Mouse (Mus musculus) lung, postnatal 0 days (tissue): ENCODE data around the gene Qk. TPM values are rescaled to one million over a fixed set of nuclear protein-coding genes. Genes with fewer than 3 reads are reported as not detected.

Experiments used
- ATAC-seq: fragments of 200-750 bp; cut with Nextera tagmentation; 2 replicates; pipeline ENCODE4 v1.8.0; 2017; ENCODE audit warnings: moderate library complexity
- DNase-seq: peaks from one replicate; pipeline ENCODE4 v3.0.0-alpha.2; 2016; ENCODE audit warnings: low spot score
- H3K27ac ChIP-seq: fragments of 300-500 bp; sonication (generic); 2 replicates; pipeline ENCODE4 v1.5.1; 2014; ENCODE audit warnings: antibody characterized with exemption, mild to moderate bottlenecking, low read length, mixed read lengths
- H3K27me3 ChIP-seq: fragments of 300-500 bp; sonication (generic); replicated peaks from 2 replicates; pipeline ENCODE4 v1.6.1; 2014; ENCODE audit warnings: low read length, mixed read lengths; ENCODE audit not compliant: insufficient read depth
- H3K36me3 ChIP-seq: fragments of 300-500 bp; sonication (generic); 2 replicates; pipeline ENCODE4 v1.6.1; 2014; ENCODE audit warnings: low read length, mixed read lengths; ENCODE audit not compliant: insufficient read depth
- H3K4me1 ChIP-seq: fragments of 300-500 bp; sonication (generic); 2 replicates; pipeline ENCODE4 v1.6.1; 2014; ENCODE audit warnings: antibody characterized with exemption, low read depth, low read length, mixed read lengths; ENCODE audit not compliant: insufficient read depth
- H3K4me2 ChIP-seq: fragments of 300-500 bp; sonication (generic); replicated peaks from 2 replicates; pipeline ENCODE4 v1.6.1; 2014; ENCODE audit warnings: low read depth, mild to moderate bottlenecking, low read length, moderate library complexity, mixed read lengths
- H3K4me3 ChIP-seq: fragments of 300-500 bp; sonication (generic); 2 replicates; pipeline ENCODE4 v1.5.1; 2014; ENCODE audit warnings: low read depth, low read length
- H3K9ac ChIP-seq: fragments of 300-500 bp; sonication (generic); replicated peaks from 2 replicates; pipeline ENCODE4 v1.6.1; 2014; ENCODE audit warnings: low read depth, mild to moderate bottlenecking
- H3K9me3 ChIP-seq: fragments of 300-500 bp; sonication (generic); 2 replicates; pipeline ENCODE4 v1.6.1; 2016; ENCODE audit warnings: low read length, mixed read lengths
- CTCF ChIP-seq: IDR thresholded peaks from 2 replicates; pipeline ENCODE4 v1.5.1; 2016; ENCODE audit warnings: antibody characterized with exemption, mild to moderate bottlenecking
- EP300 ChIP-seq: IDR thresholded peaks from 2 replicates; pipeline ENCODE4 v1.6.1; 2016; ENCODE audit warnings: antibody characterized with exemption, mild to moderate bottlenecking, control low read depth
- WGBS: fragments of 180-500 bp; shearing (Covaris S2); extraction: QIAGEN DNeasy Blood & Tissue Kit; methylation state at CpG from one replicate; pipeline ENCODE4 v1.1.7; 2014; 5-methylcytosine and 5-hydroxymethylcytosine counted together
- polyA plus RNA-seq: library from polyadenylated mRNA; unstranded; fragments of >200 nt; fragmentation: Nextera tagmentation; extraction: Ambion mirVana; gene quantifications from 2 replicates; pipeline ENCODE4 v1.2.1, GENCODE M21; 2015

Qk gene
- polyA plus RNA-seq, 1 experiment from 2014 or later, result 60.2 TPM

DNA sequence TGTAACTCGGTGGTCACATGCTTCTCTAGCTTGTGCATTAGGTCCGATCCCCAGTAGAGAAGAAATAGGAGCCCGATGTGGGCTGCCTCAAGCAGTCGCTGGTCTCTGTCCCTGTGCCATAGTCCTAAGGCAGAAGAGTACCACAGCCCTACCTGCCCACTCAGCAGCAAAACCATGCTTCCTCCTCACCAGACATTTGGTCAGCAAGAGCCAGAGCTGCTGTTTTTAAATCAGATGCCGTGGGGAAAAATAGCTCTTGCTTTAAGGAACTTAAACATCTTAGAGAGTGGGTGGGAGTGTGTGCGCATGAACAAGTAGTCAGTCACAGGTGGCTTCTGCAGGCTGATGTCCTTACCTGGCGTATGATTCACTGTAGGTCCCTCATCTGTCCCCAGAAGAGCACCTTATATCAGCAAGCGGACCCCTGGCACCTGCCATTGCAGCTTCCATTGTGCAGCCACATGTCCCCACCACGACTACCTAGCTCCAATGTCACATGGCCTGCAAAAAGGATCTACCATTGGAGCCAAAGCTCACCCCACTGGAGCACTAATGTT lies 9.0 kb upstream of the Qk start:
- no peaks in the 10 kb centered on the region for H3K9me3 ChIP-seq
- H3K4me1 ChIP-seq, result no peaks in the 10 kb centered on the region; the same call in 1 of the 2 replicates
- H3K27ac ChIP-seq, result no peak overlapping the region
- 87% methylated on average over 9 of the region's 9 CpGs for WGBS
- TF ChIP-seq EP300 (no peak), CTCF (no peak)
- H3K36me3 ChIP-seq, result no peaks in the 10 kb centered on the region
- no peak overlapping the region for H3K4me3 ChIP-seq
- H3K4me2 ChIP-seq, result no peak overlapping the region
- no peak for ATAC-seq
- no peak overlapping the region for H3K9ac ChIP-seq
- no peaks in the 10 kb centered on the region for H3K27me3 ChIP-seq
- no peak for DNase-seq

GRCm38 (mm10) chr17:10327584-10328210 lies 8.0 kb upstream of the Qk start:
- no peak overlapping the region for H3K9ac ChIP-seq
- no peaks in the 10 kb centered on the region for H3K36me3 ChIP-seq
- 80% methylated on average over 5 of the region's 5 CpGs for WGBS
- H3K27ac ChIP-seq, result no peak overlapping the region
- no peaks in the 10 kb centered on the region for H3K9me3 ChIP-seq
- DNase-seq (no peak), ATAC-seq (no peak)
- no peak overlapping the region for H3K4me3 ChIP-seq
- H3K27me3 ChIP-seq, result no peaks in the 10 kb centered on the region
- TF ChIP-seq CTCF (no peak), EP300 (no peak)
- H3K4me1 ChIP-seq, result no peaks in the 10 kb centered on the region; the same call in 1 of the 2 replicates
- no peak overlapping the region for H3K4me2 ChIP-seq

DNA sequence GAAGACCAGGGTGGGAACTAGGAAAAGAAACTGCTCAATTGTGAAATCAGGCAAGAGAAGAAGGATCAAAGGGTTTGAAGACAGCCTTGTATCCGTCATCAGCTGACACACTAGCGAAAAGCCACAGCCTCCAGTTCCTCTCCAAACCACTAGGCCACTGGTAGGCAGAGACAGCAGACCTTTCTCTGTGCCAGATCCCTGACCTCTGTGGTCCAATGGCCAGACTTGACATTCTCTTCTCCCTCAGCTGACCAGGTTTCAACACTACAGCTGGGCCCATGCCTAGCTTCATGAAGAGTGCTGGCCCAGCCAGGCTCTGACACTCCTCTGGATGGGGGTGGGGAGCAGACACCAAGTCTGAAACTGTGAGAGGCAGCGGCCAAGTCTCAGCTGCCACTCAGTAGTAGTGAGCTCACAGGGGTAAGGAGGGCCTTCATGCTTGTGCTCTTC lies 7.0 kb upstream of the Qk start:
- Histone ChIP-seq H3K27ac (no peak overlapping the region), H3K9me3 (no peaks in the 10 kb centered on the region), H3K27me3 (no peaks in the 10 kb centered on the region), H3K36me3 (no peaks in the 10 kb centered on the region), H3K4me3 (no peak overlapping the region), H3K4me1 (no peaks in the 10 kb centered on the region; the same call in 1 of the 2 replicates), H3K9ac (no peak overlapping the region), H3K4me2 (no peak overlapping the region)
- TF ChIP-seq CTCF (peak; percentile 60), EP300 (peak; percentile 46)
- DNase-seq (peak; percentile 94), ATAC-seq (peak; percentile 94)
- 37% methylated on average over 3 of the region's 3 CpGs for WGBS

DNA sequence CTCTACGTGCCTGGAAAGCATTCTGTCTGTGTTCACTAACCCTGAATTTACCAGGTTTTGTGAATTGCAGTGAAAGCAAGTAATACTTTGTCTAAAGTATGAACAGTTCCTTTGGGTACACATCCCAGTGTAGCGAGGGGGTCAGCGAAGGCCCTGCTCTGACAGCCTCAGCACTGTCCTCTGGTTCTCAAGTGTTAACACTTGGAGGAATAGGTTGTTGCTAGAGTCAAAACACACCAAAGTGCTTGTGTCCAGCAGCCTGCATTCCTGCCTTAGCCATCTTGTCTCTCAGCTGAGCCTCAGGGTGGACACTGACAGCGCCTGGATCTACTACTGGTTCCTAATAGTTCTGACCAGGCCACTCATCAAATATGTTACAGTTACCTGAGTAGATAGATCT lies 6.3 kb upstream of the Qk start:
- H3K27ac ChIP-seq, result no peak overlapping the region
- no peaks in the 10 kb centered on the region for H3K27me3 ChIP-seq
- ATAC-seq (no peak), DNase-seq (no peak)
- WGBS, result 89% methylated on average over 4 of the region's 4 CpGs
- H3K4me2 ChIP-seq, result no peak overlapping the region
- H3K36me3 ChIP-seq, result no peaks in the 10 kb centered on the region
- H3K9ac ChIP-seq, result no peak overlapping the region
- H3K9me3 ChIP-seq, result no peaks in the 10 kb centered on the region
- no peak for TF ChIP-seq CTCF
- H3K4me3 ChIP-seq, result no peak overlapping the region
- H3K4me1 ChIP-seq, result no peaks in the 10 kb centered on the region; the same call in 1 of the 2 replicates

DNA sequence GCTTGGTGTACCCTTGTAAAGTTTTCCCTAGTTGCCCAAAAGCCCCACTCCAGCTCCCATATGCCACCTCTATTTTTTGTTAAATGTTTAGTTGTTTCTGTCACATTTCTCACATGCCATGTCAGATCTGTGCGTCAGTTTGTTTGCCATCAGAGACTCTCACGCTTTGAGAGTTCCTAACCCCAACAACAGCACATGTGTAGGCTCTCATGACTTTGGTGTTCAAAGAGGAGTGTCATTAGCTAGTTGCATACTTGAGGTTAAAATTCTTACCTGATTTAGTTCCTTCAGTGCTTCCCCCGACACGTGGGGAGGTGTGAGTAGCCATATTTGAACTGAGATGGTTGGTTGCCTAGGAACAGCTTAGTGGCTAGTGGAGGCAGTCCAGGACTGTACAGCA lies 2.1 kb upstream of the Qk start:
- no peak overlapping the region for H3K4me3 ChIP-seq
- ATAC-seq (no peak), DNase-seq (no peak)
- H3K27ac ChIP-seq, result 0 out of 2 replicates have a peak overlapping the region, but pooled peaks have one; percentile 16
- TF ChIP-seq CTCF (no peak), EP300 (peak; percentile 64)
- H3K36me3 ChIP-seq, result no peaks in the 10 kb centered on the region
- no peaks in the 10 kb centered on the region; the same call in 1 of the 2 replicates for H3K4me1 ChIP-seq
- H3K9ac ChIP-seq, result no peak overlapping the region
- H3K9me3 ChIP-seq, result no peaks in the 10 kb centered on the region
- 69% methylated on average over 4 of the region's 4 CpGs for WGBS
- no peaks in the 10 kb centered on the region for H3K27me3 ChIP-seq
- H3K4me2 ChIP-seq, result no peak overlapping the region

- Histone ChIP-seq H3K4me1 (no peaks in the 10 kb centered on the region; the same call in 1 of the 2 replicates), H3K9ac (no peak overlapping the region), H3K27ac (0 out of 2 replicates have a peak overlapping the region, but pooled peaks have one; percentile 16), H3K36me3 (no peaks in the 10 kb centered on the region), H3K9me3 (no peaks in the 10 kb centered on the region), H3K4me2 (no peak overlapping the region), H3K4me3 (no peak overlapping the region), H3K27me3 (no peaks in the 10 kb centered on the region)
- no peak for ATAC-seq
- no peak for DNase-seq
- no peak for TF ChIP-seq CTCF
- no peak; the same call in 1 of the 2 replicates for TF ChIP-seq EP300
- WGBS, result 31% methylated on average over 1 of the region's 1 CpGs
Observed at GRCm38 (mm10) chr17:10321092-10321491, 1.4 kb upstream of the Qk start.
